In genomic region chr6:91100621-91101020, GRCm38 (mm10) we compare ENCODE assay signal across 16 mouse cellular contexts.
"Had no signal": no experiment of that assay in that cellular context is flagged by ENCODE, and none has a peak within 500 bp of the region (broad histone marks: within the 10 kb centered on the region; RNA-seq: fewer than 3 reads in every experiment).

No protein-coding gene starts in this region.

- DNase-seq: kidney, adult 18-20 months; kidney, postnatal 14 days; midbrain, embryonic 14.5 days; right cerebral cortex, postnatal 4 days; spleen, adult 18-20 months; thymus, adult 2 months; thymus, postnatal 36 days had no signal

- H3K4me1 ChIP-seq: lung, embryonic 15.5 days; midbrain, embryonic 10.5 days; neural tube, embryonic 15.5 days had no signal

- H3K27ac ChIP-seq: hindbrain, postnatal 0 days; kidney, embryonic 15.5 days; left cerebral cortex, adult 2 months; limb, embryonic 15.5 days; lung, embryonic 15.5 days; midbrain, embryonic 10.5 days; neural tube, embryonic 15.5 days; stomach, embryonic 15.5 days had no signal

- H3K9me3 ChIP-seq: kidney, embryonic 15.5 days; limb, embryonic 15.5 days; lung, embryonic 15.5 days; midbrain, embryonic 10.5 days; neural tube, embryonic 15.5 days; stomach, embryonic 15.5 days had no signal

- H3K9ac ChIP-seq: kidney, embryonic 15.5 days; limb, embryonic 15.5 days; lung, embryonic 15.5 days; neural tube, embryonic 15.5 days; stomach, embryonic 15.5 days had no signal

- H3K4me3 ChIP-seq: kidney, embryonic 15.5 days; left cerebral cortex, adult 2 months; limb, embryonic 15.5 days; lung, embryonic 15.5 days; midbrain, embryonic 10.5 days; myocyte; neural tube, embryonic 15.5 days; stomach, embryonic 15.5 days had no signal

- H3K4me2 ChIP-seq: kidney, embryonic 15.5 days; limb, embryonic 15.5 days; lung, embryonic 15.5 days; neural tube, embryonic 15.5 days; stomach, embryonic 15.5 days had no signal

- H3K27me3 ChIP-seq: kidney, embryonic 15.5 days; limb, embryonic 15.5 days; lung, embryonic 15.5 days; neural tube, embryonic 15.5 days; stomach, embryonic 15.5 days had no signal

- ATAC-seq: hindbrain, postnatal 0 days had no signal

- H3K36me3 ChIP-seq: limb, embryonic 15.5 days; stomach, embryonic 15.5 days had no signal
